Mouse (Mus musculus) left cerebral cortex, adult 9 months (tissue): Measurements from ENCODE around the gene Relt.

Experiments used
- DNase-seq, 2 experiments: peaks; one replicate each; pipeline ENCODE4 v3.0.0; 2022; ENCODE audit warnings: low spot score in 2 of 2

Relt gene

GRCm38 (mm10) chr7:100845412-100845811 is 17.8 kb downstream of the Relt start:
- DNase-seq: no peak

- no peak for DNase-seq
These were observed 18.2 kb downstream of the Relt start for GRCm38 (mm10) chr7:100845026-100845400.

GRCm38 (mm10) chr7:100844385-100845025 is 18.7 kb downstream of the Relt start:
- DNase-seq: no peak

- no peak for DNase-seq
These were observed 19.4 kb downstream of the Relt start for GRCm38 (mm10) chr7:100843866-100844265.

GRCm38 (mm10) chr7:100842175-100842574 is 21.1 kb downstream of the Relt start:
- DNase-seq: no peak

GRCm38 (mm10) chr7:100841608-100842007 is 21.6 kb downstream of the Relt start:
- DNase-seq: no peak

GRCm38 (mm10) chr7:100840906-100841305 is 22.3 kb downstream of the Relt start:
- no peak for DNase-seq

GRCm38 (mm10) chr7:100839632-100840402 is 23.4 kb downstream of the Relt start:
- no peak for DNase-seq

- DNase-seq: no peak
These were observed 25.5 kb downstream of the Relt start for GRCm38 (mm10) chr7:100837701-100838100.

GRCm38 (mm10) chr7:100836657-100837056 is 26.6 kb downstream of the Relt start:
- DNase-seq: no peak

GRCm38 (mm10) chr7:100835711-100836110 is 27.5 kb downstream of the Relt start:
- no peak for DNase-seq

- DNase-seq: no peak
These were observed 28.1 kb downstream of the Relt start for GRCm38 (mm10) chr7:100835168-100835567.

GRCm38 (mm10) chr7:100833859-100834258 is 29.4 kb downstream of the Relt start:
- DNase-seq: no peak

- no peak for DNase-seq
These were observed 34.7 kb downstream of the Relt start for GRCm38 (mm10) chr7:100828549-100828948.

- no peak for DNase-seq
These were observed 38.6 kb downstream of the Relt start for GRCm38 (mm10) chr7:100824661-100825060.

GRCm38 (mm10) chr7:100818401-100819064 is 44.7 kb downstream of the Relt start:
- no peak for DNase-seq

- no peak for DNase-seq
These were observed 45.8 kb downstream of the Relt start for GRCm38 (mm10) chr7:100817442-100817760.

- peak in 1 of 2 experiments; percentile 65 for DNase-seq
These were observed 46.3 kb downstream of the Relt start for GRCm38 (mm10) chr7:100816759-100817441.

- DNase-seq: no peak
These were observed 47.2 kb downstream of the Relt start for GRCm38 (mm10) chr7:100815900-100816570.

- no peak for DNase-seq
These were observed 50.6 kb downstream of the Relt start for GRCm38 (mm10) chr7:100812641-100813040.

- no peak for DNase-seq
These were observed 51.3 kb downstream of the Relt start for GRCm38 (mm10) chr7:100811912-100812311.

- DNase-seq: no peak
These were observed 57.9 kb downstream of the Relt start for GRCm38 (mm10) chr7:100805391-100805790.
